Mouse (Mus musculus) G1E-ER4 (cell line): Measurements from ENCODE around the gene Rnase1. TPM values are rescaled to one million over a fixed set of nuclear protein-coding genes. Genes with fewer than 3 reads are reported as not detected.

Source experiments
- GATA1 ChIP-seq: IDR thresholded peaks from one replicate; pipeline ENCODE4 v1.8.0; 2012; ENCODE audit warnings: low read length, inconsistent platforms
- polyA plus RNA-seq: library from polyadenylated mRNA; stranded (reverse); fragments of >175 nt; gene quantifications from 2 replicates; pipeline ENCODE4 v1.2.3, GENCODE M21; 2012

Rnase1 gene
- polyA plus RNA-seq, 1 experiment: not detected

- no peak for TF ChIP-seq GATA1
Measured at GRCm38 (mm10) chr14:51142568-51142967, 4.0 kb downstream of the Rnase1 start.

GRCm38 (mm10) chr14:51142119-51142518, 4.5 kb downstream of the Rnase1 start:
- no peak for TF ChIP-seq GATA1

- TF ChIP-seq GATA1: no peak
Measured at GRCm38 (mm10) chr14:51140342-51140741, 6.2 kb downstream of the Rnase1 start.

GRCm38 (mm10) chr14:51132372-51132771, 14.2 kb downstream of the Rnase1 start:
- no peak for TF ChIP-seq GATA1

- no peak for TF ChIP-seq GATA1
Measured at GRCm38 (mm10) chr14:51131086-51131815, 15.3 kb downstream of the Rnase1 start.

- TF ChIP-seq GATA1: peak; percentile 60
Measured at GRCm38 (mm10) chr14:51130315-51130940, 16.2 kb downstream of the Rnase1 start.

- TF ChIP-seq GATA1: no peak
Measured at GRCm38 (mm10) chr14:51129624-51129975, 17.0 kb downstream of the Rnase1 start.

- no peak for TF ChIP-seq GATA1
Measured at GRCm38 (mm10) chr14:51128775-51129623, 17.6 kb downstream of the Rnase1 start.

- TF ChIP-seq GATA1: no peak
Measured at GRCm38 (mm10) chr14:51127648-51128258, 18.8 kb downstream of the Rnase1 start.

GRCm38 (mm10) chr14:51125684-51126083, 20.9 kb downstream of the Rnase1 start:
- no peak for TF ChIP-seq GATA1

GRCm38 (mm10) chr14:51113916-51114560, 32.5 kb downstream of the Rnase1 start, which contains the start of gene Eddm3b:
TSS of gene Eddm3b (plus strand) at chr14:51114426.
- no peak for TF ChIP-seq GATA1

GRCm38 (mm10) chr14:51113476-51113875, 33.1 kb downstream of the Rnase1 start:
- no peak for TF ChIP-seq GATA1

- TF ChIP-seq GATA1: no peak
Measured at GRCm38 (mm10) chr14:51111966-51112365, 34.6 kb downstream of the Rnase1 start.

GRCm38 (mm10) chr14:51106449-51106967, 40.1 kb downstream of the Rnase1 start:
- no peak for TF ChIP-seq GATA1

- TF ChIP-seq GATA1: no peak
Measured at GRCm38 (mm10) chr14:51104366-51104765, 42.2 kb downstream of the Rnase1 start.

GRCm38 (mm10) chr14:51103217-51103616, 43.4 kb downstream of the Rnase1 start:
- TF ChIP-seq GATA1: no peak
